Mouse (Mus musculus) duodenum, adult 2 months (tissue): ENCODE measurements around the gene Insl3. TPM values are rescaled to one million over a fixed set of nuclear protein-coding genes. Genes with fewer than 3 reads are reported as not detected.

Experiments used
- polyA plus RNA-seq: library from polyadenylated mRNA; depleted of rRNA; stranded (reverse); fragments of >200 nt; gene quantifications from 2 replicates; pipeline ENCODE4 v1.2.3, GENCODE M21; 2012; ENCODE audit warnings: low replicate concordance; rRNA removed

Gene Insl3
- 24.2 and 26.5 TPM in 2 replicates for polyA plus RNA-seq

DNA sequence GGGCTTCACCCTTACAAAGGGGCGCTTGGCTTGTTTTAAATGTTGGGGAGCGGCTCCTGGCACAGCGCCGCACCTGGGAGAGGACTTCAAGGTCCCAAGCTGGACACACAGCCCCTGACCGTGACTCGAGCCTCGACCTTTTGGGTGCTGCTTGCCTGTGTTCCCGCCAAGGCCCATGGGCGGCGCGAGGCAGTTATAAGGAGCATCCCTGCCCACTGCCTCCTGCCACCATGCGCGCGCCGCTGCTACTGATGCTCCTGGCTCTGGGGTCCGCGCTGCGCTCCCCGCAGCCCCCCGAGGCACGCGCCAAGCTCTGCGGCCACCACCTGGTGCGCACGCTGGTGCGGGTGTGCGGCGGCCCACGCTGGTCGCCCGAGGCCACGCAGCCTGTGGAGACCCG lies at the start of gene Insl3:
Gene Insl3 (plus strand): TSS at position 187 of the 400 bp plus-strand sequence.

DNA sequence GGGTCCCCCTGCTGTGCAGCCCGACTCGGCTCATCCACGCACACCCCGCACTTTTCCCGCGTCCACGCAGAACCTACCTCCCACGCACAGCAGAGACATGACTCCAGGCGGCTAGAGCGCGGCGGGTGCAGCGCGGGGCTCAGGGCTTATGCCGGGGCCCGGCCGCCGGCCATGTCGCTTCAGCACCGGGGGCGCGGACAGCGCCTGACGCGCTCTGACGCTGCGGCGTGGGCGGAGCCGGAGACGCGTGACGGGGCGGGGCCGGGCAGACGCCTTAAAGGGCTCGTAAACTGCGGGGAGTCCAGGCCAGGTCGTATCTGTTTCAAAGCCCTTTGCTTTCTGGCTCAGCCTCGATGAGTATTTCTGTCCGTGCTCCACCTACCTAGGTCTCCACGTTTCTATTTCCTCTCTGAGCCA lies 17.5 kb upstream of the Insl3 start, which contains the start of gene Unc13a:
Gene Unc13a (minus strand): TSS at position 209 of the 417 bp plus-strand sequence.

GRCm38 (mm10) chr8:71676020-71676741 lies 12.8 kb upstream of the Insl3 start, which contains the start of gene Jak3:
Gene Jak3 (plus strand): TSS chr8:71676296.

DNA sequence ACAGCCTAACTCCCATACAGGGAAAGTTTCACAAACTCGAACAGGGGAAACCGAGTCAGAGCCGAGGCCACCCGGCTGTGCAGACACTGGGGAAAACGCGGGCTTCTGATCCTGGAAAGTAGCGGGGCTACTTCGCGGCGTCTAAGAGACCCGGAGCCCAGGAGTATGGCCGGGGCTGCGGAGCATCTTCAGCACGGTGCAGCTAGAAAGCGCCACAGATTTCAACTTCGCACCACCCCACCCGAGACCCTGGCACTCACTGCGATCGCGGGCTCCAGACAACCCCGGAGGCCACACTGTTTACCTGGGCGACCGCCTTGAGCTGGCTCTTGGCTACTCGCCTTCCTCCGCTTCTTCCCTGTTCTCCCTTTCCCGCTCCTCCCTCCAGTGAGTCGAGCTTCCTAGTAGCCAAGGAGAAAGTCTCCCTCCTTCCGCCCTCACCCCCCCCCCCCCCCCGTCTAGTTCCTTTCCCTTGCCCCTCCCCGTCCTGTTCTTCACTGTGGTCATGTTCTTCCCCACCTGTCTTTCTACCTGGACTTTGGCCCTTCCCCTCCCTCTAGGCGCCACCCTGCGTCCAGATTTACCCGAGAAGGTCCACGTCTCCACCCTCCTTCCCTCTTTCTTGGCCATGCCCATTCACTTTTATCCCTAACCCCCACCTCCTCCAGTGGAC lies 12.5 kb downstream of the Insl3 start, which contains the start of gene B3gnt3:
Gene B3gnt3 (minus strand): TSS at position 376 of the 673 bp plus-strand sequence.

DNA sequence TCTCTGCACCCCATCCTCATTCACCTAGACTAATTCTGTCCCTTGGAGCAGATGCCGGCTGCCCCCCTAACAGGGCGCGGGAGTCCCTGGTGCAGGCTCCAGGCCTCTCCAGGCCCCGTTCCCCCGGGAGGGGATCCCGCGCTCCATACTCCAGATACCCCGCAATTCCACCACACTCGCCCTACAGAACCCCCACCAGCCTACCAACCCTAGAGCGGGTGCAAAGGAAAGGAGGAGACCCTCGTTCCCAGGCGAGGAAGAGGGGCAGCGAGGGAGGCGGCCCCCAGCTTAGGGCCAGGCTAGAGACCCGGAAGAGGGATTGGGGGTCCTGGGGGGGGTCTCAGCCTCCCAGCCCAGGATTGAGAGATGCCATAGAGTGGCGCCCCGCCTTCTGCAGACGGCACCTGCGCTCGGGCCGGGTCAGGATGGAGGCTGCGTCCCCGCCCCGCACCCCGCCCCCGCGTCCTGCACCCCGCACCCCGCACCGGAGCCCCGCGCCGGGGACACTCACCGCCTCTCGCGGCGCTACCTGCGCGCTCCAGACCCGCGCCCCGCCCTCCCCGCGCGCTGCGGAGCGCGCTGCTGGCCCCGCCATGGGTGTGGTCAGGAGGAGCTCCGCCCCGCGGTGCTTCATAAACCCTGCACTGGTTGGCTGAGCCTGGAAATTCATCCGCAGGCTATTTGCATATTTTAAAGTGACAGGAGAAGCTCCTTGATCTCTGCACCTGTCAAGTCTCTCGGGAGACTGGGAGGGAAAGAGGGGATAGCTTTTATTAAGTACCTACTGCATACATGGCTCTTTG lies 36.3 kb downstream of the Insl3 start, which contains the start of gene Fcho1:
Gene Fcho1 (minus strand): TSS at position 595 of the 803 bp plus-strand sequence.

Other genes with a start within 250 kb of the Insl3 start
- 17.3 and 22.0 TPM in 2 replicates for gene Abhd8, start 225.6 kb upstream of the Insl3 start, polyA plus RNA-seq
- 268 and 285 TPM in 2 replicates for gene Mrpl34, start 224.3 kb upstream of the Insl3 start, polyA plus RNA-seq
- gene Dda1, start 220.0 kb upstream of the Insl3 start, polyA plus RNA-seq, result 83.6 and 99.3 TPM in 2 replicates
- gene Ano8, start 203.3 kb upstream of the Insl3 start, polyA plus RNA-seq, result 19.4 and 25.4 TPM in 2 replicates
- 29.5 and 30.2 TPM in 2 replicates for gene Gtpbp3, start 201.1 kb upstream of the Insl3 start, polyA plus RNA-seq
- gene Plvap, start 177.5 kb upstream of the Insl3 start, polyA plus RNA-seq, result 270 and 394 TPM in 2 replicates
- gene Ccdc194, start 163.5 kb upstream of the Insl3 start, polyA plus RNA-seq, result not detected in 2 replicates
- gene Bst2, start 151.8 kb upstream of the Insl3 start, polyA plus RNA-seq, result 119 and 255 TPM in 2 replicates
- 159 and 312 TPM in 2 replicates for gene Mvb12a, start 146.3 kb upstream of the Insl3 start, polyA plus RNA-seq
- gene Tmem221, start 130.3 kb upstream of the Insl3 start, polyA plus RNA-seq, result 0.50 and 1.4 TPM in 2 replicates
- gene Nxnl1, start 122.6 kb upstream of the Insl3 start, polyA plus RNA-seq, result not detected in 2 replicates
- gene Slc27a1, start 120.3 kb upstream of the Insl3 start, polyA plus RNA-seq, result 28.3 and 40.4 TPM in 2 replicates
- gene Pgls, start 97.0 kb upstream of the Insl3 start, polyA plus RNA-seq, result 210 and 420 TPM in 2 replicates
- 1.6 and 3.1 TPM in 2 replicates for gene Fam129c, start 91.6 kb upstream of the Insl3 start, polyA plus RNA-seq
- gene Colgalt1, start 78.2 kb upstream of the Insl3 start, polyA plus RNA-seq, result 59.6 and 62.5 TPM in 2 replicates
- gene Unc13a, start 17.5 kb upstream of the Insl3 start, polyA plus RNA-seq, result 0.39 and 1.9 TPM in 2 replicates
- 14.8 and 17.5 TPM in 2 replicates for gene Jak3, start 12.9 kb upstream of the Insl3 start, polyA plus RNA-seq
- gene B3gnt3, start 12.6 kb downstream of the Insl3 start, polyA plus RNA-seq, result 227 and 269 TPM in 2 replicates
- gene Fcho1, start 36.5 kb downstream of the Insl3 start, polyA plus RNA-seq, result 19.4 and 23.2 TPM in 2 replicates
- gene Zfp709, start 192.8 kb downstream of the Insl3 start, polyA plus RNA-seq, result 0.02 and 0.04 TPM in 2 replicates
- gene Zfp882, start 219.4 kb downstream of the Insl3 start, polyA plus RNA-seq, result not detected in 2 replicates
- gene Zfp617, start 219.4 kb downstream of the Insl3 start, polyA plus RNA-seq, result 0.27 and 0.54 TPM in 2 replicates